Mouse (Mus musculus) cerebellum, postnatal 4 days (tissue): ENCODE data around the gene Mtif2.

Experiments used
- DNase-seq, 2 experiments: peaks; one replicate each; pipeline ENCODE4 v3.0.0; 2022; ENCODE audit warnings: low spot score in 2 of 2, mixed read lengths in 1 of 2

The Mtif2 gene

GRCm38 (mm10) chr11:29549425-29549778, 23.2 kb downstream of the Mtif2 start:
- DNase-seq, result no peak

GRCm38 (mm10) chr11:29560452-29560851, 34.2 kb downstream of the Mtif2 start:
- DNase-seq, result no peak

DNA sequence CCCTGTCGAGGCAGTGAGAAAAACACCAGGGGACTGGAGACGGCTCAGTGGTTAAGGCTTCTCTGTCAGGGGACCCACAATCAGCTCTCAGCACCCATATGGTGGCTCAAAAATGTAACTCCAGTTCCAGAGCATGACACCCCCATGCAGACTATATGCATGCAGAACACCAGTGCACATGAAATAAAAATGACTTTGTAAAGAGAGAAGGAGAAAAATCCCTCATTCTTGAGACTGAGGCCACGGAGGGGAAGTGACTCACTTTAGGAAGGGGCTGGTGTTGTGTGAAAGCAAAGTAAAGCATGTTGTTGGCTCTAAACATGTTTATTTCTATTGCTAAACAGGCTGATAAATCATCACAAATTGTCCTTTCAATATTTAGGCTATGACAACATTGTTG, 34.8 kb downstream of the Mtif2 start:
- DNase-seq, result no peak

GRCm38 (mm10) chr11:29563406-29563805, 37.2 kb downstream of the Mtif2 start:
- DNase-seq, result no peak

DNA sequence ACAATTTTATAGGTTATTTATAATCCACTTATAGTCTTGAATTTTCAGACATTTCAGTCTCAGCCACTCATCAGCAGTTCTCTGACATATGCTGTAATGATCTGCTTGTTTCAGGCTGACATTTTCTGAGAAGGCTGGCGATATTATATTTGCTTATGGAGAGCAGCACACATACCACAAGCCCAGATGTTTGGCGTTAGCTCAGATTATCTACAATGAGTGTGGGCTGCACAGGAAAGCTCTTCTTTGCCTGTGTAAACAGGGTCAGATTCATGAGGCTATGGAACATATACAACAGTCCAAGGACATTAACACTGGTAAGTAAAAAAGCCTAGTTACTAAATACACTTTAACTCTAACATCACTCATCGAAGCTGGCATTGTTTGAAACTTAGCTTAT, 45.3 kb downstream of the Mtif2 start:
- no peak for DNase-seq

- no peak for DNase-seq
These were observed 46.4 kb downstream of the Mtif2 start for GRCm38 (mm10) chr11:29572656-29573055.

GRCm38 (mm10) chr11:29579610-29580009, 53.4 kb downstream of the Mtif2 start:
- DNase-seq, result no peak
